Mouse (Mus musculus) effector memory CD4-positive, alpha-beta T cell, adult 5 months (primary cell): ENCODE measurements around the gene Lipe. TPM values are rescaled to one million over a fixed set of nuclear protein-coding genes. Genes with fewer than 3 reads are reported as not detected.

Source experiments
- polyA plus RNA-seq: library from polyadenylated mRNA; unstranded; fragments of 100-300 nt; shearing (Covaris generic); gene quantifications from one replicate; pipeline ENCODE4 v1.2.1, GENCODE M21; 2017

Gene Lipe
- polyA plus RNA-seq = 6.0 TPM

GRCm38 (mm10) chr7:25398610-25399009 lies at the start of gene Lipe:
Gene Lipe, minus strand, starts transcription at chr7:25398710.

GRCm38 (mm10) chr7:25412833-25413441 lies 14.4 kb upstream of the Lipe start, which contains the start of gene Cxcl17:
Gene Cxcl17, minus strand, starts transcription at chr7:25412886.

DNA sequence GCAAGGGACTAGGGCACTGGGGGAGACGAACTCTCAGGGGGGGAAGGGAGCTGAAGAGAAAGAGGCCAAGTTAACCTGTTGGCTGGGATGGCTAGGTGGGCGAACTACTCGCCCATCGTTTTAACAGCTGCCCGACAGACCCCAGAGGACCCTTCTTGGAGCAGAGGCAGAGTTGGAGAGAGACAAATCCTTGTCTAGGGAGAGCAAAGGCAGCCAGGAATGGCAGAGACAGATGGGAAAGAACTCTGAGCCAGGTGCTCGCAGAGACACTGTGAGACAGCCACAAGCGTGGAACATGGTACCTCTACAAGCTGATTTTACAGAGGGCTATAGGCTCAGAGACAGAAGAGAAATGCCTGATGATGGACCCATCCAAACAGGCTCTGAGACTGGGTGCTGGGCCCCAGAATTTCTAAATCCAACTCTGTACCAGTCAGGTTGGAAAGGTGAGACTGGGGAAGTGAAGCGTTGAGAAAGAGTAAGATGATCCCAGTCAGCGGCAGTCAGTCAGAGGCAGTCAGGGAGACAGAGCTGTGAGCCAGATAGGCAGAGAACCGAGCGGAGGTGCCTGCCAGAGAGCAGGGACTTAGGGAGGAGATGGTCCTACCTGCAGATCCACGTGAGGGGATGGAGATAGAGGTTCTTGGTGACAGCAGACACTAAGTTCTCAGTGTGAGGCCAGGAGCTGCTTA lies 29.3 kb downstream of the Lipe start, which contains the start of gene Cnfn:
TSS of gene Cnfn (minus strand) at position 667 of the 692 bp plus-strand sequence.

Other genes with a start within 250 kb of the Lipe start
- gene Pou2f2, start 219.0 kb downstream of the Lipe start, polyA plus RNA-seq = 62.9 TPM
- 118 TPM for gene Dedd2, start 178.1 kb downstream of the Lipe start, polyA plus RNA-seq
- gene Zfp526, start 177.3 kb downstream of the Lipe start, polyA plus RNA-seq = 1.9 TPM
- gene Gsk3a, start 160.9 kb downstream of the Lipe start, polyA plus RNA-seq = 88.4 TPM
- 4.5 TPM for gene Erf, start 147.9 kb downstream of the Lipe start, polyA plus RNA-seq
- 38.1 TPM for gene Cic, start 131.0 kb downstream of the Lipe start, polyA plus RNA-seq
- 20.5 TPM for gene Pafah1b3, start 100.7 kb downstream of the Lipe start, polyA plus RNA-seq
- gene Prr19, start 97.3 kb downstream of the Lipe start, polyA plus RNA-seq = not detected
- gene Tmem145, start 92.6 kb downstream of the Lipe start, polyA plus RNA-seq = not detected
- gene Megf8, start 81.5 kb downstream of the Lipe start, polyA plus RNA-seq = 0.25 TPM
- not detected for gene Cnfn, start 29.0 kb downstream of the Lipe start, polyA plus RNA-seq
- gene Cxcl17, start 14.2 kb upstream of the Lipe start, polyA plus RNA-seq = not detected
- gene Ceacam1, start 78.9 kb upstream of the Lipe start, polyA plus RNA-seq = 0.11 TPM
- gene Ceacam2, start 141.1 kb upstream of the Lipe start, polyA plus RNA-seq = not detected
- not detected for gene Erich4, start 217.2 kb upstream of the Lipe start, polyA plus RNA-seq
- gene Dmac2, start 220.7 kb upstream of the Lipe start, polyA plus RNA-seq = 67.3 TPM
- 0.20 TPM for gene B3gnt8, start 227.9 kb upstream of the Lipe start, polyA plus RNA-seq